Mouse (Mus musculus): ENCODE measurements around the gene Akap9. TPM values are rescaled to one million over a fixed set of nuclear protein-coding genes. Genes with fewer than 3 reads are reported as not detected.

The Akap9 gene
- polyA plus RNA-seq, 1 experiment from 2014 or later, result 434 TPM

- no peak for ATAC-seq (replicated peaks)
- H3K27me3 ChIP-seq, result no peaks in the 10 kb centered on the region
Observed at GRCm38 (mm10) chr5:4067203-4067602, 139.3 kb downstream of the Akap9 start.

DNA sequence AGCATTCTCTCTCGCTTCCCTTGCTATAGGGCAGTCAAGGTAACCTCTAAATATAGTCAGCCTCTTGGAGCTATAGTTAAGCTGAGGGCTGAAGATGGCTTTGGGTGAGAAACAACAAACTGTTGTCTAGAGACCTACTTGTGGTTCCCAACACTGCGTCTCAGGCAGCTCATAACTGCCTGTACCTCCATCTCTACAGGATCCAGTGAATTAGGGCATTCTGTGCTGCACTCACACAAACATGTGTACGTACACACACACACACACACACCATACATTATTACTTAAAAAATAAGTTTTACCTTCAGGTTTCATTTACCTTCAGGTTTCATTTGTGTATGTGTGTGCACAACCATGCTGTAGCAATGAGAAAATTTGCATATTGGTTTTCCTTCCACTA lies 151.2 kb downstream of the Akap9 start:
- Histone ChIP-seq H3K36me3 (peaks cover 79% of the 10 kb centered on the region), H3K4me3 (no peak overlapping the region), H3K27me3 (no peaks in the 10 kb centered on the region), H3K4me1 (no peaks in the 10 kb centered on the region), H3K9me3 (no peaks in the 10 kb centered on the region), H3K27ac (replicated peaks) (no peak overlapping the region), H3K4me2 (replicated peaks) (no peak overlapping the region), H3K9ac (replicated peaks) (no peak overlapping the region)
- 95% methylated on average over 3 of the region's 3 CpGs for WGBS
- ATAC-seq (replicated peaks), result 0 out of 2 replicates have a peak, but pooled peaks have one; percentile 12

More at GRCm38 (mm10) chr5:4067203-4067602, 139.3 kb downstream of the Akap9 start:
- Histone ChIP-seq H3K27ac (replicated peaks) (no peak overlapping the region), H3K9ac (replicated peaks) (no peak overlapping the region), H3K9me3 (no peaks in the 10 kb centered on the region), H3K4me1 (no peaks in the 10 kb centered on the region), H3K4me2 (replicated peaks) (no peak overlapping the region), H3K4me3 (no peak overlapping the region), H3K36me3 (peaks cover 89% of the 10 kb centered on the region)
- WGBS, result 55% methylated on average over 3 of the region's 3 CpGs

DNA sequence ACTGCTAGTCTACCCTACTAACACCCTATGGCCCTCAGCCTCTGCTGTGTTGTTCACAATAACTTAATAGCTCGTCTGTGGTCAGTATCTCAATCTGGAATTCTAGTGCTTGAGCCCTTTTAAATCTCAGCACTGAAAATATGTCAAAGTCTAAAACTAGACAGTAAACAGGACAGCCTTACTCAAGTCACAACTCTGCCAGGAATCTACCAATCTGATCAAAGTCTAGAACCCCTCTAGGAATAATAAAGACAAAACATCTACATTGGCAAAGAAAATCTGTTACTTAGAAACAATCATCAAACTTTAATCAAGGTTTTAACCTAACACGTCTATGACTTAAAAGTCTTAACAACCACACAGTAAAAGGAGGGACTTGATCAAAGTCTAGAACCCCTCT lies 153.0 kb downstream of the Akap9 start:
- Histone ChIP-seq H3K4me1 (no peaks in the 10 kb centered on the region), H3K4me3 (no peak overlapping the region), H3K4me2 (replicated peaks) (no peak overlapping the region), H3K9me3 (no peaks in the 10 kb centered on the region), H3K27me3 (no peaks in the 10 kb centered on the region), H3K36me3 (peaks cover 91% of the 10 kb centered on the region), H3K9ac (replicated peaks) (no peak overlapping the region), H3K27ac (replicated peaks) (no peak overlapping the region)
- 86% methylated on average over 2 of the region's 2 CpGs for WGBS
- no peak for ATAC-seq (replicated peaks)

- no peaks in the 10 kb centered on the region for H3K27me3 ChIP-seq
- peaks cover 91% of the 10 kb centered on the region for H3K36me3 ChIP-seq
- no peak overlapping the region for H3K9ac ChIP-seq (replicated peaks)
- no peak overlapping the region for H3K4me3 ChIP-seq
- no peak overlapping the region for H3K27ac ChIP-seq (replicated peaks)
- ATAC-seq (replicated peaks), result no peak
- WGBS, result 93% methylated on average over 2 of the region's 2 CpGs
- H3K4me2 ChIP-seq (replicated peaks), result no peak overlapping the region
- no peaks in the 10 kb centered on the region for H3K9me3 ChIP-seq
- H3K4me1 ChIP-seq, result no peaks in the 10 kb centered on the region
Observed at GRCm38 (mm10) chr5:4081513-4081912, 153.7 kb downstream of the Akap9 start.

DNA sequence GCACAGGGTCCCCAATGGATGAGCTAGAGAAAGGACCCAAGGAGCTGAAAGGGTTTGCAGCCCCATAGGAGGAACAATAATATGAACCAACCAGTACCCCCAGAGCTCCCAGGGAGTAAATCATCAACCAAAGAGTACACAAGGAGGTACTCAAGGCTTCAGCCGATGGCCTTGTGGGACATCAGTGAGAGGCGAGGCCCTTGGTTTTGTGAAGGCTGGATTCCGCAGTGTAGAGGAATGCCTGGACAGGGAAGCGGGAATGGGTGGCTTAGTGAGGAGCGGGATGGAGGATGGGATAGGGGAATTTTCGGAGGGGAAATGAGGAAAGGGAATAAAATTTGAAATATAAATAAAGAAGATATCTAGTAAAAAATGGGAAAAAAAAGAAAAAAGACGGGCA lies 157.1 kb downstream of the Akap9 start:
- Histone ChIP-seq H3K36me3 (peaks cover 91% of the 10 kb centered on the region), H3K4me3 (no peak overlapping the region), H3K9me3 (no peaks in the 10 kb centered on the region), H3K27ac (replicated peaks) (no peak overlapping the region), H3K27me3 (no peaks in the 10 kb centered on the region), H3K4me1 (no peaks in the 10 kb centered on the region), H3K9ac (replicated peaks) (no peak overlapping the region), H3K4me2 (replicated peaks) (no peak overlapping the region)
- no peak for ATAC-seq (replicated peaks)
- WGBS, result 97% methylated on average over 7 of the region's 7 CpGs

- 82% methylated on average over 4 of the region's 4 CpGs for WGBS
- no peak for ATAC-seq (replicated peaks)
- H3K4me2 ChIP-seq (replicated peaks), result no peak overlapping the region
- no peaks in the 10 kb centered on the region for H3K4me1 ChIP-seq
- no peaks in the 10 kb centered on the region for H3K27me3 ChIP-seq
- no peak overlapping the region for H3K27ac ChIP-seq (replicated peaks)
- H3K9me3 ChIP-seq, result no peaks in the 10 kb centered on the region
- no peak overlapping the region for H3K4me3 ChIP-seq
- H3K36me3 ChIP-seq, result peaks cover 88% of the 10 kb centered on the region
- H3K9ac ChIP-seq (replicated peaks), result no peak overlapping the region
Observed at GRCm38 (mm10) chr5:4086309-4086708, 158.5 kb downstream of the Akap9 start.

- Histone ChIP-seq H3K27me3 (no peaks in the 10 kb centered on the region), H3K4me1 (no peaks in the 10 kb centered on the region), H3K27ac (replicated peaks) (no peak overlapping the region), H3K4me2 (replicated peaks) (no peak overlapping the region), H3K36me3 (peaks cover 87% of the 10 kb centered on the region), H3K4me3 (no peak overlapping the region), H3K9me3 (no peaks in the 10 kb centered on the region), H3K9ac (replicated peaks) (no peak overlapping the region)
- 87% methylated on average over 5 of the region's 5 CpGs for WGBS
- no peak for ATAC-seq (replicated peaks)
Observed at GRCm38 (mm10) chr5:4088190-4088589, 160.3 kb downstream of the Akap9 start.

GRCm38 (mm10) chr5:4094471-4094870 lies 166.6 kb downstream of the Akap9 start:
- H3K36me3 ChIP-seq, result peaks cover 67% of the 10 kb centered on the region
- H3K4me2 ChIP-seq (replicated peaks), result no peak overlapping the region
- ATAC-seq (replicated peaks), result no peak
- 95% methylated on average over 5 of the region's 5 CpGs for WGBS
- no peak overlapping the region for H3K4me3 ChIP-seq
- H3K27ac ChIP-seq (replicated peaks), result no peak overlapping the region
- H3K27me3 ChIP-seq, result no peaks in the 10 kb centered on the region
- H3K9ac ChIP-seq (replicated peaks), result no peak overlapping the region
- no peaks in the 10 kb centered on the region for H3K9me3 ChIP-seq
- H3K4me1 ChIP-seq, result no peaks in the 10 kb centered on the region

- Histone ChIP-seq H3K27me3 (no peaks in the 10 kb centered on the region), H3K4me2 (replicated peaks) (no peak overlapping the region), H3K4me1 (peaks cover 26% of the 10 kb centered on the region), H3K4me3 (no peak overlapping the region), H3K9ac (replicated peaks) (no peak overlapping the region), H3K36me3 (peaks cover 47% of the 10 kb centered on the region), H3K9me3 (no peaks in the 10 kb centered on the region), H3K27ac (replicated peaks) (no peak overlapping the region)
- WGBS, result 96% methylated on average over 4 of the region's 4 CpGs
- ATAC-seq (replicated peaks), result no peak
Observed at GRCm38 (mm10) chr5:4101031-4101430, 173.2 kb downstream of the Akap9 start.

- H3K9me3 ChIP-seq, result no peaks in the 10 kb centered on the region
- no peak overlapping the region for H3K9ac ChIP-seq (replicated peaks)
- H3K27ac ChIP-seq (replicated peaks), result no peak overlapping the region
- 91% methylated on average over 2 of the region's 2 CpGs for WGBS
- no peak overlapping the region for H3K4me2 ChIP-seq (replicated peaks)
- peaks cover 47% of the 10 kb centered on the region for H3K36me3 ChIP-seq
- H3K27me3 ChIP-seq, result no peaks in the 10 kb centered on the region
- no peak for ATAC-seq (replicated peaks)
- peaks cover 26% of the 10 kb centered on the region for H3K4me1 ChIP-seq
- no peak overlapping the region for H3K4me3 ChIP-seq
Observed at GRCm38 (mm10) chr5:4101770-4102169, 173.9 kb downstream of the Akap9 start.

DNA sequence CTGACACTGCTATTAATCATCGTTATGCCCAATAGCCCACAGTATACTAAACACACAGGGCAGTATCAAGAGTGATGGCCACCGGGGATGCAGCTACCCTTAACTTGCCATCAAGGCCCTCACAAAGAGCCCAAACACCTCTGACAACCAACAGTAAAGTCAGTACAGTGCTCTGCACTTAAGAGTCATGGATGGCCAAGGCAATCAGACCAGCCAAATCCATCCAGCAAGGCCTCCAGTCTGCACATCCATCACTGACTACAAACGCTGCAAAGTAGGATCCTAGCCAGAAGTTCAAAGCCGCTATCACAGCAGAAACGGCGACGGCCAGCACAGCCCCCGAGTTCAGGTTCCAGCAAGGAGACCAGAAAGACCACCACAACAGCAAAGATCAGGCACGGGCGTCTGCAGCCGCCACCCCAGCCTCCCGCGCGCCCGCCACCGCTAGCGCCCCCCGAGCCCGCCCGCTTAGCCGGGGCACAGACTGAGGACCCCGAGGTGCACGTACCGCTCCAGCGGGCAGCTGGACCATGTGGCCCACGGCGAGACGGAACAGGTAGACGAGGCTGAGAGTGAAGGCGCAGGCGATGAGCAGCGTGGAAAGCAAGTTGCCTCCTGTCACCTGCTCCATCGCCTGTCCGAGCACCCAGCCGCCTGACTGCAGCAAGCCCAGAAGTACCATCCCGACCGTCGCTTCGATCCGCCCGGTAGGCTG lies 175.9 kb downstream of the Akap9 start:
- peaks cover 26% of the 10 kb centered on the region for H3K4me1 ChIP-seq
- no peaks in the 10 kb centered on the region for H3K9me3 ChIP-seq
- H3K27me3 ChIP-seq, result no peaks in the 10 kb centered on the region
- ATAC-seq (replicated peaks), result peak; percentile 71
- H3K36me3 ChIP-seq, result peaks cover 34% of the 10 kb centered on the region
- WGBS, result under 1% methylated on average over 41 of the region's 41 CpGs
- peak overlapping the region; percentile 77 for H3K9ac ChIP-seq (replicated peaks)
- peak overlapping the region; percentile 73 for H3K4me3 ChIP-seq
- H3K27ac ChIP-seq (replicated peaks), result peak overlapping the region; percentile 99
- peak overlapping the region; percentile 50 for H3K4me2 ChIP-seq (replicated peaks)

GRCm38 (mm10) chr5:4104341-4105040 lies 176.6 kb downstream of the Akap9 start, which contains the start of gene Cyp51:
Cyp51 (minus strand) TSS chr5:4104746.
- peak; percentile 98 for ATAC-seq (replicated peaks)
- Histone ChIP-seq H3K9ac (replicated peaks) (peak within 1 kb of the TSS; percentile 77), H3K4me2 (replicated peaks) (peak within 1 kb of the TSS; percentile 50), H3K4me3 (peak within 1 kb of the TSS; percentile 73), H3K27me3 (no peaks in the 10 kb centered on the region), H3K27ac (replicated peaks) (peak within 1 kb of the TSS; percentile 99), H3K9me3 (no peaks in the 10 kb centered on the region), H3K4me1 (peaks cover 26% of the 10 kb centered on the region), H3K36me3 (peaks cover 28% of the 10 kb centered on the region)
- WGBS, result under 1% methylated on average over 59 of the region's 59 CpGs

Data from forebrain, embryonic 15.5 days (tissue).